Mouse (Mus musculus) c-Kit-positive CD71-negative TER-119-negative erythroid progenitor cells, embryonic 14.5 days (primary cell): Measurements from ENCODE around the gene Kif1b.
"Not testable (repeated sequence)": the region's sequence is repeated elsewhere in the genome, so short reads cannot be mapped to it uniquely, and the experiment has no call there.

Source experiments
- DNase-seq: peaks from one replicate; pipeline ENCODE4 v3.0.0-alpha.2; 2013; ENCODE audit warnings: low read depth

The Kif1b gene

DNA sequence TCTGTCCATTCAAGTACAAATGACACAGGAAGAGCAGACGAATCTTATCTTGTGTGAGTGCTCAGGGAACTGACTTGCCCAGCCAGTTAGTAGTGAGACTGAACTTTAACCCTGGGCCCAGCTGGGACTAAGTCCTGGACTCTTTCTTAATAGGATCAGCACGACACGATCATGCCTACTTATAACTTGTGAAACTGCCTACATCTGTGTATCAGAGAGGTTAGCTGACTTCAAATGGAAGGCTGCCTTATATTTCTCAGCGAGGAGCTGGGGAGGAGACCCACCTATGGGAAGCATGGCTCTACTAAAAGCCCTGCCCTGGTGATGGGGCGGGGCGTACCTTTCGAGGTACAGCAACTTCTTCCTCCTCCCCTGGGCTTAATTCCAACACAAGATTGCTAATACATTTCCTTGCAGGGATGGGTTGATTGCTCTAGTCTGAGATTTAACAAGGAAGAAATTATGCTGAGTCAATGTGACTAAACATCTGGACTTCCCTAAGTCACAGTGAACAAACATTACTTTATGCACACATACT, 137.0 kb downstream of the Kif1b start:
- no peak for DNase-seq

DNA sequence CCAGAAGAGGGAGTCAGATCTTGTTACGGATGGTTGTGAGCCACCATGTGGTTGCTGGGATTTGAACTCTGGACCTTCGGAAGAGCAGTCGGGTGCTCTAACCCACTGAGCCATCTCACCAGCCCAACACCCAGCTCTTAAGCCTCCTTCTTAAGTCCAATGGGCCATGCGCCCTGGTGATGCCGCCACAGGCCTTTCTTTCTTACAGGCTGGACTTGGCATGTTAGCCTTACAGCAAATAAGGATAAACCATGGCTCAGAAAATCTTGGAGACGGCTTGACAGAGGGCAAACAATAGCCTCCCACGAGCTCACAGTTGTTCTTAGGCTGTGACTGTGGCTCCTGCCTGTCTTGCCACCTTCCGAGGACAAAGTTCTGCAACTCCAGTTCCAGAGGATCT, 137.6 kb downstream of the Kif1b start:
- DNase-seq, result not testable (repeated sequence)

DNA sequence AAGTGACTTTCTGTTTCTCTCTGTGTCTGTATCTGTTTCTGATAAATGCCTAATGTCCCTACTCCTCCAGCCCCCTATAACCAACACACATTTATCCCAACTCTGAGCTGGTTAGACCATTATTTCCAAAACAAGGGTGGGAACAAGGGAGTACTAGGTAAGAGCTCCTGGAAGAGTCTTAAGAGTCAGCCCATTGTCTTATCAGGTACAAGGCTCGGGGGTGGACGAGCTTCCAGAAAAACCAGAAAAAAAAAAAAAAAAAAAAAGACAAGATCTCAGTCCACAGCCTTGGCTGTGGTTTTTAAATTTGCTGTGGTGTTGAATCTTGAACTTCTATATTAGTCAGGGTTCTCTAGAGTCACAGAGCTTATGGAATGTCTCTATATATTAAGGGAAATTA, 139.5 kb downstream of the Kif1b start:
- no peak for DNase-seq

DNA sequence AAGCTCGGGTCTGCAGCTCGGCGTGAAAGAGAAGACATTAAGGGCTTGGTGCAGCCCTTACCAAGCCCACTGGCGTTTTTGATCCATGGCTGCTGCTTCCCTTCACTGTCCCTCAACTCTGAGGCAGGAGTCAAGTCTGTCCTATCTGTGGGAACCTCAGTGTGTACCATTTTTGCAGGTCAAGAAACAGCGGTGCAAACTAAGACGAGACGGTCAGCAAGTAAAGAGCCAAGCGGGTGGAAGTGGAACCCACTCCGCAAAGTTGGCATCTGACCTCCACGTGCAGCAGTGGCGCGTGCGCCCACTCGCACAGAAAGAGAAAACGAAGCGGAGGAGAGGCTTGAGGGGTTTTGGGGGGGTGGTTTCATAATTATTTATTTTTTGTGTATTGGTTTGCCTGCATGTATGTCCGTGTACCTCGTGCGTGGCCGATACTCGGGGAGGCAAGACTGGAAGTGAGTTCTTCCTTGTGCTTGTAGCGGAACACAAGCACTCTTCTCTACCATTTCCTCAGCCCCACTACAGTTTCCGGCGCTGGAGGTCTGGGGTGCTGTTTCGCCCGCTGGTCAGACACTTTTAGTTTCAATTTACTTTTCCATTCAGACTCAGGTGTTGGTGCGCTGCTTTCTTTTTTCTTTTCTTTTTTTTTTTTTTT, 140.4 kb downstream of the Kif1b start:
- no peak for DNase-seq

DNA sequence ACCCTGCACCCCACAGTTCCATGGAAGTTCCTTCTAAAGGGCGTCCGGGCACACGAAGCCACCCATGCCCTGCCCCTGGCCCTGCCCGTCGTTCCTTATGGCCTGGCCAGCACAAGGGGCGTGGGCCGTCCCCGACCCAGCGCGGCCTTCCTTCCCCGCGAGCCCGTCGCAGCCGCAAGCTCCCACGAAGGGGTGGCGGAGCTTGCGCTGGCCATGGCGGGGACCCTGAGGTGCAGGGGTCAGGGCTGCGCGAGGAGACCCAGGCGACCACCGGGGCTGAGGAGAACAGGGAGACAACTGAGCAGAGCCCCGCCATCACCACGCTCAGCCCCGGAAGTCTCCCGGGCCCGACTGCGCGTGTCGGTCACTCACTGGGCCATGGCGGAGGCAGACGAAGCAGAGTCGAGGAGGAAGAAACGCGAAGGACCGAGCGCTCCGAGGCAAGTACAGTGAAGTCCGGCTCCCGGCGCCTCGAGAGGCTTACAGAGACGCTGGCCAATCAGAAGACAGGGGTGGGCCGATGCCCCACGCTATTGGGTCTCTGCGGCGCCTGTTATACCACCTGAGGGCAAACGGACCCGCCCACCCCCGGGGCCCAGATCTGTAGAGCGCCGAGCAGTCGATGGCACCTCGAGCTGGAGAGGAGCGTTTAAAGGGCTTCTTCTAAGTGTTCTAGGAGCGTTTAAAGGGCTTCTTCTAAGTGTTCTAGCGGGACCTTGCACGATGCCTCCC, 141.1 kb downstream of the Kif1b start, which contains the start of gene Pgd:
Pgd (minus strand) TSS at position 557 of the 732 bp plus-strand sequence.
- DNase-seq, result peak; percentile 93

DNA sequence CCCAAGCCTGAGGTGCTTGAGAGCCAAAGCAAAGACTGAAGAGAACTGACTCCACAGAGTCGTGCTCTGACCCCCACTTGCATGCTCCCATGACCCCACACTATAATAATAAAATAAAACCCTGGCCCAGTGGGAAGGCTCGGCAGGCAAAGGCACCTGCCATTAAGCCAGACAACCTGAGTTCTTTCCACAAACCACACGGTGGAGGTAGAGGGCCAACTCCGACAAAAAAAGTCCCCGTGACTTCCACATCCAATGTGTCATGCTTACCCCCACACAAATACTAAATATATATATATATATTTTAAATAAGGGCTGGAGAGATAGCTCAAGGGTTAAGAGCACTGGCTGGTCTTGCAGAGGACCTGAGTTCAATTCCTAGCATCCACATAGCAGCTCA, 143.3 kb downstream of the Kif1b start:
- no peak for DNase-seq

DNA sequence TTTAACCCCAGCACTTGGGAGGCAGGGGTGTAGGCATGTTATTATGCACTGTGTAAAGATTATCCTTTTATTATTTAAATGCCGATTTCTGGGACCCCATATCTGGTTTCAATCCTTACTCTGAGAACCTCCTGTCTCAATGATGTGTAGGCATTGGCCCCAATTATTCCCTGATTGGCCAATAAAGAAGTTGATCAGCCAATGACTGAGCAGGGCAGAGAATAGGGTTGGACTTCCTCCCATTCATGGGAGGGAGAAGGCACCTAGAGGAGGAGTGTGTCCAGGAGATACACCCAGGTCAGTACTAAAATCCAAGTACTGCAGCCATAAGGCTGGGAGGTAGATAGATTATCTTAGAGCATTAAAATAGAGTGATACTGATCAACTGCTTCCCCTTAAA, 144.3 kb downstream of the Kif1b start:
- DNase-seq, result no peak

DNA sequence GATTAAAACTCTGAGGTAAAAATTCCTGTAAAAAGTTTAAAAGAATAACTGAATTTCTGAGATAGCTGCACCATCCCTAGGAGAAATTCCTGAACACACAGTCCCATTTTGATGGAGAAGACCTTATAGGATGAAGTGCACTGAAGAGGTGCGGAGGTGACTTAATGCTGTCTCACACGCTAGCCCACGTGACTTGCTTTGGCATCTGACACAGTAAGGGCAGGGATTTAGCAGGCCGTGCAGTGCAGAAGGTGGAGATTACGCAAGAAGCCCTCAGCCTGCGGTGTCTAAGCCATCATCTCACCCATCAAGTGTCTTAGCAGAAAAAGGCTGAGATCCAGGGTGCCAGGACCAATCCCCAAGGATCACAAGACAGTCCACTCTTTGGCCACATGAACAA, 146.3 kb downstream of the Kif1b start:
- no peak for DNase-seq

DNA sequence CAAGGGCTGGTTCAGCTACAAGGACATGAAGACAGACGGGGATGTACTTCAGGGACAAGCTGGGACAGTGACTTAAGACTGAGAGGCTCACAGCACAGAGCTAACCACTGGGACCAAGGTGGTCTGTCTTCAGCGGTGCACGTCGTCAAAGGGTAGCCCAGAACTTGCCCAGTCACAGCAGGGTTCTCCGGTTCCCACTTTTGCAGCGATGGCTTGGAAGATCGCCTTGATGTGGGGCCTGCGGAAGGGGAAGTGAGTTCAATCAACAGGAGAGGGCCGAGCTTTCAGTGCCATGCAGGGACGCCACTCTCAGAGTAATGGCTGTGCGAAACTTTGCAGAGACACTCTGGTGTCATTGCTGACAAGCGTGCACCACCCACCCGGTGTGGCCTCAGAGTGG, 147.6 kb downstream of the Kif1b start:
- DNase-seq, result no peak

DNA sequence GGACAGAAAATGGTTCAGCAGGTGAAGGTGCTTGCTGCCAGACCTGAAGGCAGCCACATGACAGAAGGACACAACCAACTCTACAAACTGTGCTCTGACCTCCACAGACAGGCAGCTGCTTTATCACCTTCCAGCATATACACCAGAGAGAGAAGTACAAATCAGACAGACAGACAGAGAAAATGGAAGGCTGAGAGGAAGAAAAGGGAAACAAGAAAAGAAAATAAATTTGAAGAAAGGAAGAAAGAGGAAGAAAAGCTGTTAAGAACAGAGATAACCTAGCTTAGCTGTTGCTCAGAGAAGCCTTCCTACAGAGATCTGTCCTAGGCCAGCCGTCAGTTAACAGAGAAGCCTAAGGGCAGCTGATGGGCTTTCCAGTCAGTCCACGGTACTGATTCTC, 148.3 kb downstream of the Kif1b start:
- no peak for DNase-seq

DNA sequence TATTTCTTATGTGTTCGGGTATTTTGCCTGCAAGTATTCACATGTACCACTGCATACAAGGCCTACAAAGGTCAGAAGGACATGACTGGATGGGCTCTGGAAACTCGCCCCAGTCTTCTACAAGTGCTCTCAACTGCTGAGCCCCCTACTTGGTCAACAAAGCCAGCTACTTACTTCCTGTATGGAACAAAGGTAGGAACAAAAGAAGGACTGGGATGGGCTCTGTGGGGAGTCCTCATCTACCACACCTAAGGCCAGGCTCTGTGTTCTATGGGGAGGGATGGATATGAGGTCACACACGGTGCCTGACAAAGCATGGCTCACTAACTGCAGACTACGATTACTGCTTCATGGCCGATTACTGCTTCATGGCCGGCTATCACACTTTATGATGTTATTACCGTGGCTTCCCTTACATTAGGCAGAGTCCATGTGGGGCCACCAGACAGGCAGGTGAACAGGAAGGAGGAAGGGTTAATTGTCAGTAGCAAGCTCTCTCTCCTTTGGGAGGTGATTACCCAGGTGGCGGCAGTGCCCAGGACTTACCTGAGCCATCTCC, 150.0 kb downstream of the Kif1b start:
- DNase-seq, result no peak

DNA sequence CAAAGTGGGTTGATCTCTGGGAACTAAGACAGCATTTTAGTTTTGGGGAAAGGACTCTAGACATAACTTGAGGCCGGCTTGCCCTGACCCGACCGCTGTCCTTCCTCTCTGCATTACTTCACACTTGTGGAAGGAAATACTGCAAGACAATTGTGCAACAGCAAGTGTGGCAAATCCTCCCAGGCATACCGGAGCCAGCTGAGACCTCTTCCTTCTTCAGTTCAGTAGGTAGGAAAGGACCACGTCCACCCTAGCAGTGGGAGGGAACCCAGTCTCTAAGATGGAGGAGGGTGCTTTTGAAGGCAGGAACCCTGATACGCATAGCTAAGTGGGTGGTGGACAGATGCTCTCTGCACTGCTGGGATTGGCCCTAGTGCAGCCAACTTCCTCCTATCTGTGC, 151.8 kb downstream of the Kif1b start:
- DNase-seq, result peak; percentile 36

DNA sequence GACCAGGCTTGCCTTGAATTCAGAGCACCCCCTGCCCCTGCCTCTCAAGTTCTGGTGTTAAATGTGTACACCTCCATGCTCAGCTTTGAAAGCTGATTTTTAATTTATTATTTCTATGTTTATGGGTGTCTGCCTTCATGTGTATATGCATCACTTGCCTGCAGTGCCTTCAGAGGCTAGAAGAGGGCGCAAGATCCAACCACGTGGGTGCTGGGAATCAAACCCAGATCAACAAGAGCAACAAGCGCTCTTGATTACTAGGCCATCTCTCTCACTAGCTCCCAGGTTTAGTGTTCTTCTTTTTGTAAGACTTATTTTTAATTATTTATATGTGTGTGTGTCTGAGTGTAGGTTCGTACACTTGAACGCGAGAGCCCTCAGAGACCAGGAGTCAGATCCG, 152.6 kb downstream of the Kif1b start:
- no peak for DNase-seq

DNA sequence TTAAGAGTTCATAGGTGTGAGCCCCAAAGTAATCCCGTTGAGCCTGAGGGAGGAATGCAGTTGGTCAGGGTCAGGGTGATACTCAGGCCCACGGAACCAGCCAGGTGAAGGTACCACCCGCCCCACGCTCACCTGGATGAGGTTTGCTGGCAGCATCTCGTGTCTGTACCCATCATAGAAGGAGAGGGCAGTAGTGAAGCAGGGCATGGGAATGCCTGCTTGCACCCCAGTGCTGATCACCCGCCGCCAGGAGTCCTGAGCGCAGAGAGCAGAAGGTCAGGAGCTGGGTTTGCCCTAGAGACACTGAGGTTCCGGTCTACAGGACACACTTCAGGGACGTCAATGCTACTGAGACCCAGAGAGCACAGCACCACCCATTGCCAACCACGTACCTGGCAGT, 156.8 kb downstream of the Kif1b start:
- no peak for DNase-seq

DNA sequence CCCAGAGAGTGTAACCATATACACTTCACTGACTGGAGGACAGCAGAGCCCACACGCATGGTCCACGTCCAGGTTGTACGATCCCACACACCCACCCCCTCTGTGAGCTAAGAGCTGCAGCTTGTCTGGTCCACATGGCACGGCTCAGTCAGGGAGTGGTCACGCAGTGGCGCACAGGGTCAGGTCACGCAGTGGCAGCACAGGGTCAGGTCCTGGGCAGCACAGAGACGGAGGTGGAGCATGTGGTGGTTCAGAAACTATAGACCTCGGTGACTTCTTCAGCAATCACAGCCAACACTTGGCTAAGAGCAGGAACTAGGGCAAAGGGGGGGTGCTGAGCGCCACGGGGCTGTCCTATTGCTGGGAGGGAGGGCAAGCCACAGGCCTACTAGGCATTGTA, 157.2 kb downstream of the Kif1b start:
- DNase-seq, result no peak

DNA sequence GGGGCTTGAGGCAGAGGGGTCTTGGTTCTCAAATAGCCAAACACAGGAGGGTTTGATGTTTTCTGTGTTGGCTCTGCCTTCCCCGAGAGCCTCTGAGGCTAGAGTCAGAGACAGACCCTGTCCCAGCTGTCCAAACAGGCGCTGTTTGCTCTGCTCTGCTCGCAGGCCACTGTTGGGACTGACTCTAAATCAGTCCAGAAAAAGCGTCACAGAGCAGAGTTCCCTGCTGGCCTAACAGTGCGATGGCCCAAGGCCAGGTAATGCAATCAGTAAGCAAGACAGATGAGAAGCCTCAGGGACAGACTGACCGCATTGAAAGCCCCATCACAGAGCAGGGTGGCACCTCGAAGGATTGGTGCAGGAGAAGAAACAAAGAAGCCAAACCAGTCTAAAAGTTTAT, 157.9 kb downstream of the Kif1b start:
- DNase-seq, result no peak

DNA sequence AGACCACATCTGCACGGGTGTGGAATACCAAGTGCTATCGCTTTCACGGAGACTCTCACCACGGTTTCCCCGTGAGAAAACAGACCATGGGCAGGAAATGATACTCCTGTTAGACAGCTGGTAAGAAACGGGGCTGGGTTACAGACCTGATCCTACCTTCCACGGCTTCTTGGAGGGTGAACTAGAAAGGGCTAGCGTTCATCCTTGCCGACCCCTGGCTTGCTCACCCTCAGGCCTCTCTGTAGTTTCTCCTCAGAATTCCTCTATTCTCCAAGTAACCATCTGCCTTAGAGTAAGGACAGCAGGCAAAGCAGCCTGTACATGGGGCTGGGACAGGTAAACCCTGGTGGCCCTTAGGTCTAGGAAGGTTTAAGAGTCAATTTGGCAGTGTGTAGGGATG, 158.3 kb downstream of the Kif1b start:
- DNase-seq, result no peak

DNA sequence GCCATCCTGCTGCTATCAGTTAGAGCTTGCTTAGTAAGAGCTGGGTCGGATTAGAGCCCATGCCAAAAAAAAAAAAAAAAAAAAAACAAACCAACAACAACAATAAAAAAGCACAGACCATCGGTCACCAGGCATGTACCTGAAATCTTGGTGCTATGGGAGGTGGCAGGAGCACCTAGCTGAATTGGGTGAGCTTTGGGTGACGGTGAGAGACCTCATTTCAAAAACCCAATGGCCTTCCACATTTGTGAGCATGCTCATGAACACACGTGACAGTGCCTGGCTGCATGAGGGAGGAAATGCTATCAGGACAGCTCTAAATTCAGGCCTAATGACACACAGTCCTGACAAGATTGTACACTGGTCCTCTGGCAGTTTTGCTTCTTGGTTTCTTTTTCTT, 159.4 kb downstream of the Kif1b start:
- DNase-seq, result no peak

DNA sequence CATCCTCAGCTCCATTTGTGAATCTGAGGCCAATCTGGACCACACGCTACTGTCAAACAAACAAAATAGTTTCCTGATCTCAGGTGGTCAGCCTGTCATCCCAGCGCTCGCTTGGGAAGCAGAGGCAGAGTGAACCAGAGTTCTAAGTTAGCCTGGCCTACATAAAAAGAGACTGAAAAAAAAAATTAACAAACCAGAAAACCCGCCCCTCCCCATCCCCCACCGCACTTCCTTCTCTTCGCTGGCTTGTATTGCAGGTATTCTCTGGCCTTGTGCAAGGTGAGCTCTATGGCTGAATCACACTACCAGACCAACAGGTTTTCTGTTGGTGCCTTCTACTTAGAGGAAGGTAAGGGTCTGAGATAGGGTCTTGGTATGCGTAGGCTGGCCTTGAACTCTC, 160.0 kb downstream of the Kif1b start:
- DNase-seq, result no peak

DNA sequence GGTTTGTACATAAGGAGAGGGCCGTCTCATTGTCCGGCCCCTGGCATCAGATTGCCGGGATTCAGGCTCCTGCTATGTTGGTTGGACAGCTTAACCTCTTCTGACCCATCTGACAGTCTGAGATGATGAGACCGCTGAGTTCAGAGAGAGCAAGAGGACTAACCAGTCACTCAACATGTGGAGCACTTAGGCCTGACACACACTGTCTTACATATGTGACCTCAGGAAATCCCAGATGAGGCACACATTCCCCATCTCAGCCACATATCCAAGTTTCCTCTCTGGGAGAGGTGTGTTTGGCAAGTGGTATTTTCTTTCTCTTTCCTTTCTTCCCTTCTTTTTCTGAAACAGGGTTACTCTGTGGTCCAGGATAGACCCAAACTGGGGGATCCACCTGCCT, 162.3 kb downstream of the Kif1b start:
- no peak for DNase-seq

DNA sequence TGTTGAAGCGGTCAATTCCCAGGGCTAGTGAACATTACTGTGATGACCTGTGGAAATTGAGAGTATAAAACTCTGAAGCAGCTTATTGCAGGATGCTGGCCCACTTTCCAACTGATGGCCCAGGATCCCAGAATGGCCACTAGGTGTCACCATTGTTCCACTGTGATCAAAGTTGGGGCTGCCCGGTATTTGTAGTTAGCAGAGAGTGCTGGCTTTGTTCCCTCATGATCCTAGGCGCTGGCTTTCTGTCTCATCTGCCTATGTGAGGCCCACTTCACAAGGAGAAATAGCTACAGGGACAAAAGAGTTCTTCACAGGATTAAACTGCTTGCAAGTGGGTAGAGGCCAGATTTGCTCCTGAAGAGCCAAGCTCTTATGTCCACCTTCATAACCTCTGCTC, 163.0 kb downstream of the Kif1b start:
- peak; percentile 66 for DNase-seq

DNA sequence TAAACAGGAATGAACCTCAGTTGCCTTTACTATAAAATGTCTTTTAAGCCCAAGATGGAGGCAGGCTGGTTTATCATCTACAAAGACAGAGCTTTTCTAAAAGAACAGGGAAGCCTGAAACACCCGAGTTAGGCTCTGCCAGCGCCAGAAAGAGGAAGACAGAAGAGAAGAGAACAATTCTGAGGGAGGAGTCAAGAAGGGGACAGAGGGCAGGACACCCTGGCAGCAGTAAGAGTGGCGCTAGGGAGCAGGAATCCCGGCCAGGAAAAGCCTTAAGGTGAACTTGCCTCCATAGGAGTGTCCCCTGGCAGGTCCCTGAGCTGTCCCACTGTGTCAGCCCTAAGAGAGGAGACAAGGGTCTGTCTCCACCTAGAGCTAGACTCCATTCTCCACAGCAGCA, 163.9 kb downstream of the Kif1b start:
- no peak for DNase-seq

DNA sequence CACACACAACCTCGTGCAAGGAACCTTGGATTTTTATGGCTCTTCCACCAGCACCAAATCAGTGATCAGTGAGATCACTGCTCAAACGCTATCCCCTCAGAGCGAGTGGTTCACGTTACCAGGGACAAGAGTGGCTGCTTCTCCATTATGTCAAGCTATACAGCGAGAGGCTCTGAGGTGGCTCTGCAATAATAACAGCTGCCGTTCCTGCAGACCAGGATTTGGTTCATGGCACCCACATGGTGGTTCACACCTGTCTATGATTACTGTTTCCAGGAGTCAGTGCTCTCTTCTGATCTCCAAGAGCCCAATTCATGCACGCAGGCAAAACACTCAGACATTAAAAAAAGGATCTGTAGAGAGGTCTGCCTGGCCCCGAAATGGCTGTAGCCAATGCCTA, 169.0 kb downstream of the Kif1b start:
- no peak for DNase-seq
